ENCODE assay signal across 9 mouse cellular contexts in the genomic region with DNA sequence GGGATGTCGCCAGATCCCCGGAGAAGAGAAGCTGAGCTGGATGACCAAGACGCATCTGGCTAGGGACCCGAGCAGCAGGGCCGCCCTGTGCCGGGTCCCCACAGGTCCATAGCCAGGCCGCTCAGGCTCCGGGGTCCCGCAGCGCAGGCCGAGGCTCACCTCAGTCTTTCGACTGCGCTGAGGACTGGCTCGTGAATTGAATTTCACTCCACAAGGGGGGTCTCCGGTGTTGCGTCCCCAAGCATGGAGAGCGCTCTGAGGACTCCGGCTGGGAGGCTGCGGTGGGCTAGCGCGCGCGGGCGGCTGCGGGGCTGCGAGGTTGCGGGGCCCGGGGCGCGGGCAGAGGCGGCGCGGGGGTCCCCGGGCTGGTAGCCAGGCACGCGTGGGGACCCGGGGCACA. TPM values are rescaled to one million over a fixed set of nuclear protein-coding genes. Genes with fewer than 3 reads are reported as not detected.
A peak's percentile ranks its signal among the peaks of the same experiment; 100 is the strongest.
DNase-seq lines count a peak whose midpoint lies in the region; ATAC-seq lines count a peak whose summit lies in the region.
"Had no signal": no experiment of that assay in that cellular context is flagged by ENCODE, and none has a peak within 500 bp of the region (broad histone marks: within the 10 kb centered on the region; RNA-seq: fewer than 3 reads in every experiment).

No protein-coding gene starts in this region.

- 1% methylated on average over 28 of the region's 37 CpGs for WGBS in lung, embryonic 16.5 days
- WGBS in forebrain, embryonic 15.5 days = under 1% methylated on average over 27 of the region's 37 CpGs
- 1% methylated on average over 35 of the region's 37 CpGs for WGBS in limb, embryonic 12.5 days
- 2% methylated on average over 35 of the region's 37 CpGs for WGBS in stomach, embryonic 16.5 days

- H3K9ac ChIP-seq in lung, embryonic 16.5 days (ENCODE audit: low read length) = peak overlapping the region; percentile 61
- peak overlapping the region; percentile 42 for H3K9ac ChIP-seq in forebrain, embryonic 15.5 days (replicated peaks)
- H3K9ac ChIP-seq in limb, embryonic 12.5 days (replicated peaks) = peak overlapping the region; percentile 54
- no peak overlapping the region for H3K9ac ChIP-seq in stomach, embryonic 16.5 days (ENCODE audit: low read length)

- H3K4me2 ChIP-seq in lung, embryonic 16.5 days (ENCODE audit: low read depth, low read length) = peak overlapping the region; percentile 65
- H3K4me2 ChIP-seq in forebrain, embryonic 15.5 days (replicated peaks) = peak overlapping the region; percentile 85
- H3K4me2 ChIP-seq in limb, embryonic 12.5 days = peak overlapping the region; percentile 93
- peak overlapping the region; percentile 42 for H3K4me2 ChIP-seq in stomach, embryonic 16.5 days (ENCODE audit: low read depth, low read length)

- H3K9me3 ChIP-seq in lung, embryonic 16.5 days (ENCODE audit: control insufficient read depth, low read length) = no peaks in the 10 kb centered on the region
- no peaks in the 10 kb centered on the region for H3K9me3 ChIP-seq in forebrain, embryonic 15.5 days
- no peaks in the 10 kb centered on the region for H3K9me3 ChIP-seq in limb, embryonic 12.5 days
- no peaks in the 10 kb centered on the region for H3K9me3 ChIP-seq in stomach, embryonic 16.5 days (replicated peaks; ENCODE audit: control insufficient read depth, low read length)

- no peak for ATAC-seq in lung, embryonic 16.5 days (ENCODE audit: low read depth)
- no peak; the same call in 1 of the 2 replicates for ATAC-seq in forebrain, embryonic 15.5 days (replicated peaks)
- ATAC-seq in limb, embryonic 12.5 days (ENCODE audit: insufficient number of reproducible peaks, insufficient read depth, low FRiP score, low TSS enrichment, low read depth) = 0 out of 2 replicates have a peak, but pooled peaks have one; percentile 34
- ATAC-seq in stomach, embryonic 16.5 days (ENCODE audit: insufficient read depth, low FRiP score) = no peak

- intact Hi-C loops in left cerebral cortex, postnatal 14 days (cut with DNase I) = loop anchor here (10.0 kb wide), 1 partner anchor 468 kb away; no protein-coding TSS in a partner anchor

- DNase-seq in lung, postnatal 36 days = no peak
- no peak for DNase-seq in left cerebral cortex, adult 11 months (ENCODE audit: low spot score)
- no peak for DNase-seq in left cerebral cortex, postnatal 14 days (ENCODE audit: low spot score in 2 of 2)
- DNase-seq: lung, postnatal 10 days had no signal

- H3K4me3 ChIP-seq in lung, embryonic 16.5 days (ENCODE audit: low read length) = peak overlapping the region; percentile 56
- H3K4me3 ChIP-seq in forebrain, embryonic 15.5 days = peak overlapping the region; percentile 53
- H3K4me3 ChIP-seq in limb, embryonic 12.5 days (replicated peaks) = peak overlapping the region; percentile 56
- peak overlapping the region; percentile 15 for H3K4me3 ChIP-seq in stomach, embryonic 16.5 days (replicated peaks; ENCODE audit: low read length)

- no peak overlapping the region for H3K27ac ChIP-seq in lung, embryonic 16.5 days (ENCODE audit: low read length)
- no peak overlapping the region for H3K27ac ChIP-seq in forebrain, embryonic 15.5 days (replicated peaks)
- no peak overlapping the region for H3K27ac ChIP-seq in limb, embryonic 12.5 days
- no peak overlapping the region for H3K27ac ChIP-seq in stomach, embryonic 16.5 days (ENCODE audit: low read length)

- H3K4me1 ChIP-seq in lung, embryonic 16.5 days (replicated peaks; ENCODE audit: control insufficient read depth, insufficient read depth, low read length) = peaks cover 6% of the 10 kb centered on the region
- peaks cover 28% of the 10 kb centered on the region for H3K4me1 ChIP-seq in forebrain, embryonic 15.5 days
- H3K4me1 ChIP-seq in limb, embryonic 12.5 days (replicated peaks) = peaks cover 6% of the 10 kb centered on the region
- no peaks in the 10 kb centered on the region for H3K4me1 ChIP-seq in stomach, embryonic 16.5 days (ENCODE audit: control insufficient read depth, insufficient read depth, low read length)

- H3K36me3 ChIP-seq in lung, embryonic 16.5 days (ENCODE audit: control insufficient read depth, insufficient read depth, low read length) = no peaks in the 10 kb centered on the region
- H3K36me3 ChIP-seq in forebrain, embryonic 15.5 days = no peaks in the 10 kb centered on the region
- no peaks in the 10 kb centered on the region for H3K36me3 ChIP-seq in limb, embryonic 12.5 days
- H3K36me3 ChIP-seq in stomach, embryonic 16.5 days (ENCODE audit: control insufficient read depth, insufficient read depth, low read length) = no peaks in the 10 kb centered on the region

- peaks cover 35% of the 10 kb centered on the region for H3K27me3 ChIP-seq in lung, embryonic 16.5 days (ENCODE audit: control insufficient read depth, insufficient read depth, low read depth, low read length)
- H3K27me3 ChIP-seq in forebrain, embryonic 15.5 days = peaks cover 48% of the 10 kb centered on the region
- peaks cover 83% of the 10 kb centered on the region for H3K27me3 ChIP-seq in limb, embryonic 12.5 days
- H3K27me3 ChIP-seq in stomach, embryonic 16.5 days (ENCODE audit: control insufficient read depth, insufficient read depth, low read length) = peaks cover 42% of the 10 kb centered on the region

RNA-seq across cellular contexts. Expression of a gene that starts 0.5 kb away (rescaled TPM):
- polyA plus RNA-seq in lung, embryonic 16.5 days (2015; fragmentation: Nextera tagmentation; extraction: Ambion mirVana) = 0.69 and 0.98 TPM in 2 replicates
- 1.2 TPM in 2 replicates for polyA plus RNA-seq in forebrain, embryonic 15.5 days (2015; fragmentation: Nextera tagmentation; extraction: Ambion mirVana)
- polyA plus RNA-seq in limb, embryonic 12.5 days (2016; fragmentation: Nextera tagmentation; extraction: Ambion mirVana) = 0.51 TPM in 2 replicates
- polyA plus RNA-seq in stomach, embryonic 16.5 days (2015; fragmentation: Nextera tagmentation; extraction: Ambion mirVana) = 0.06 and 0.11 TPM in 2 replicates
- total RNA-seq in left cerebral cortex, postnatal 14 days (2021) = 10 to 100 TPM; 42.1 to 47.8 TPM
- total RNA-seq: hematopoietic stem cell, adult 5-6 weeks had no signal

Comparison
In these comparisons a context has a peak if more than half of its experiments do, and no peak if none do; other contexts are left out.
1. H3K4me2 ChIP-seq: peak in every context shown above with its lines; median percentile 93 in limb, embryonic 12.5 days; 85 in forebrain, embryonic 15.5 days; 65 in lung, embryonic 16.5 days; 42 in stomach, embryonic 16.5 days.